Mouse (Mus musculus) limb, embryonic 13.5 days (tissue): ENCODE measurements around the gene Cacng8. TPM values are rescaled to one million over a fixed set of nuclear protein-coding genes. Genes with fewer than 3 reads are reported as not detected.
A peak's percentile ranks its signal among the peaks of the same experiment; 100 is the strongest.

Experiments used
- ATAC-seq: fragments of 200-750 bp; cut with Nextera tagmentation; 2 replicates; pipeline ENCODE4 v1.8.0; 2017; ENCODE audit warnings: low read depth, moderate number of reproducible peaks, moderate TSS enrichment; ENCODE audit not compliant: low FRiP score
- H3K27ac ChIP-seq: fragments of 300-500 bp; sonication (generic); 2 replicates; pipeline ENCODE4 v1.5.1; 2015; ENCODE audit warnings: inconsistent platforms, mild to moderate bottlenecking, moderate library complexity
- H3K27me3 ChIP-seq: fragments of 300-500 bp; sonication (generic); 2 replicates; pipeline ENCODE4 v1.6.1; 2015; ENCODE audit warnings: mild to moderate bottlenecking, inconsistent platforms
- H3K36me3 ChIP-seq: fragments of 300-500 bp; sonication (generic); 2 replicates; pipeline ENCODE4 v1.6.1; 2015; ENCODE audit warnings: inconsistent platforms, mild to moderate bottlenecking, moderate library complexity
- H3K4me1 ChIP-seq: fragments of 300-500 bp; sonication (generic); 2 replicates; pipeline ENCODE4 v1.6.1; 2015; ENCODE audit warnings: inconsistent platforms
- H3K4me2 ChIP-seq: fragments of 300-500 bp; sonication (generic); replicated peaks from 2 replicates; pipeline ENCODE4 v1.6.1; 2015; ENCODE audit warnings: inconsistent platforms, mild to moderate bottlenecking, moderate library complexity
- H3K4me3 ChIP-seq: fragments of 300-500 bp; sonication (generic); 2 replicates; pipeline ENCODE4 v1.5.1; 2015; ENCODE audit warnings: moderate library complexity, mild to moderate bottlenecking, inconsistent platforms
- H3K9ac ChIP-seq: fragments of 300-500 bp; sonication (generic); 2 replicates; pipeline ENCODE4 v1.6.1; 2015; ENCODE audit warnings: mild to moderate bottlenecking, inconsistent platforms
- H3K9me3 ChIP-seq: fragments of 300-500 bp; sonication (generic); 2 replicates; pipeline ENCODE4 v1.6.1; 2016; ENCODE audit warnings: inconsistent platforms
- WGBS: fragments of 180-500 bp; shearing (Covaris S2); methylation state at CpG from one replicate; pipeline ENCODE4 v1.1.7; 2015; 5-methylcytosine and 5-hydroxymethylcytosine counted together
- microRNA-seq: library from miRNA; unstranded; fragments of <30 nt; microRNA quantifications from one replicate; pipeline ENCODE4, GENCODE M21; 2016
- polyA plus RNA-seq: library from polyadenylated mRNA; unstranded; fragments of >200 nt; fragmentation: Nextera tagmentation; extraction: Ambion mirVana; gene quantifications from 2 replicates; pipeline ENCODE4 v1.2.1, GENCODE M21; 2015

Cacng8 gene
- polyA plus RNA-seq, 1 experiment from 2014 or later = 6.8 TPM

DNA sequence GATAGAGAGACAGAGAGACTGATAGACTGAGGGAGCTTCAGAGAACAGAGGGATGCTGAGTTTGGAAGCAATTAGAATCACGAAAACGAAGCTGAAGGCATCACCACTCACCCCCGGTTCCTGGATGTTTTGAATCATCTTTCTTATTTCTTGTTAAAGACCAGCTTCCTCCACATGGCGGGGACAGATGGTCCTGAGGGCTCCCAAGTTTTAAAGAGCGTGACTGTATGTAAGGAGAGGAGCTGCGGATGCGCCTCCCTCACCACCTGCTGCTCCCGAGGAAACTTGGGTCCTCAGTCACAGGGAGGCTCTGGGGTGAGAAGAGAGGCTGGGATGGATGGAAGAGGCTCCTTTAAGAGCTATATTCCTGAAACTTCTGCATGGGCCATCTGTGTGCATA lies 69.8 kb downstream of the Cacng8 start:
- Histone ChIP-seq H3K27me3 (no peaks in the 10 kb centered on the region), H3K4me1 (no peaks in the 10 kb centered on the region), H3K27ac (no peak overlapping the region), H3K9ac (no peak overlapping the region), H3K4me2 (no peak overlapping the region), H3K36me3 (no peaks in the 10 kb centered on the region), H3K9me3 (no peaks in the 10 kb centered on the region), H3K4me3 (no peak overlapping the region)
- WGBS = 78% methylated on average over 8 of the region's 8 CpGs
- ATAC-seq = no peak

DNA sequence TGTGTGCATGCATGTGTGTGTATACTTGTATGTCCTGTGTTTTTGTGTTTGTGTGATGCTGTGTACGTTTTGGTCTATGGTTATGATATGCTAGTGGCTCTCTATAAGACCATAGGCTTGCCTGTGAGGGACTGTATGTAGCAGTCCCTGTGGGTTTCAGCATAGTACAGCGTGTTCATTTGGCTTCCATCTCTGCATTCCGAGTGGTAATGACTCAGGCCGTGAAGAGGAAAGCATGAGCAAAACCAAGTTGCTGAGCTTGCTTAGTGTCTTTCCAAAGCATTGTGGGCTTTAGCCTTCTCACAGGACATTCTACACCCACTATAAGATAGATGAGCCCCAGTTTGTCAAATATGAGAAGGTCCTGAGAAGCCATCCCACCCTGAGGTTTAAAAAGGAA lies 72.8 kb downstream of the Cacng8 start:
- no peak overlapping the region for H3K27ac ChIP-seq
- no peaks in the 10 kb centered on the region for H3K4me1 ChIP-seq
- WGBS = 73% methylated on average over 4 of the region's 4 CpGs
- H3K36me3 ChIP-seq = no peaks in the 10 kb centered on the region
- no peak overlapping the region for H3K4me3 ChIP-seq
- H3K9ac ChIP-seq = no peak overlapping the region
- no peaks in the 10 kb centered on the region for H3K9me3 ChIP-seq
- H3K27me3 ChIP-seq = no peaks in the 10 kb centered on the region
- H3K4me2 ChIP-seq = no peak overlapping the region
- ATAC-seq = no peak

Small RNA genes within 50 kb of the gene (microRNA-seq; reads per million reads assigned to microRNA genes)
- 10.1 reads per million, percentile 28 among the genes with 10 or more reads in this experiment for gene Gm23450

Other genes with a start within 250 kb of the Cacng8 start
- gene AU018091, start 221.5 kb upstream of the Cacng8 start, polyA plus RNA-seq = 0.32 and 0.48 TPM in 2 replicates
- gene Nlrp12, start 140.9 kb upstream of the Cacng8 start, polyA plus RNA-seq = not detected in 2 replicates
- 63.6 and 67.8 TPM in 2 replicates for gene Myadm, start 101.6 kb upstream of the Cacng8 start, polyA plus RNA-seq
- 0.15 and 0.23 TPM in 2 replicates for gene Prkcg, start 101.5 kb upstream of the Cacng8 start, polyA plus RNA-seq
- 3.8 and 4.1 TPM in 2 replicates for gene Cacng7, start 57.7 kb upstream of the Cacng8 start, polyA plus RNA-seq
- gene Cacng6, start 33.5 kb downstream of the Cacng8 start, polyA plus RNA-seq = 6.8 and 7.4 TPM in 2 replicates
- 0.29 TPM in 1 of 2 replicates, not detected in the other for gene Tarm1, start 111.9 kb downstream of the Cacng8 start, polyA plus RNA-seq
- gene Oscar, start 225.5 kb downstream of the Cacng8 start, polyA plus RNA-seq = 0.08 and 0.14 TPM in 2 replicates
- gene Ndufa3, start 226.7 kb downstream of the Cacng8 start, polyA plus RNA-seq = 435 and 440 TPM in 2 replicates
- gene Tfpt, start 239.2 kb downstream of the Cacng8 start, polyA plus RNA-seq = 29.5 and 29.8 TPM in 2 replicates
- gene Prpf31, start 239.3 kb downstream of the Cacng8 start, polyA plus RNA-seq = 121 and 124 TPM in 2 replicates